Mouse (Mus musculus) liver, embryonic 15.5 days (tissue): ENCODE results near the gene Hs1bp3. TPM values are rescaled to one million over a fixed set of nuclear protein-coding genes. Genes with fewer than 3 reads are reported as not detected.
A peak's percentile ranks its signal among the peaks of the same experiment; 100 is the strongest.

ENCODE experiments used
- ATAC-seq: fragments of 200-750 bp; cut with Nextera tagmentation; 2 replicates; pipeline ENCODE4 v1.8.0; 2017; ENCODE audit warnings: moderate number of reproducible peaks, mild to moderate bottlenecking, moderate library complexity; ENCODE audit not compliant: insufficient read depth
- H3K27ac ChIP-seq: fragments of 300-500 bp; sonication (generic); replicated peaks from 2 replicates; pipeline ENCODE4 v1.5.1; 2015; ENCODE audit warnings: mild to moderate bottlenecking, inconsistent platforms
- H3K27me3 ChIP-seq: fragments of 300-500 bp; sonication (generic); 2 replicates; pipeline ENCODE4 v1.6.1; 2015; ENCODE audit warnings: mild to moderate bottlenecking, inconsistent platforms
- H3K36me3 ChIP-seq: fragments of 300-500 bp; sonication (generic); replicated peaks from 2 replicates; pipeline ENCODE4 v1.6.1; 2015; ENCODE audit warnings: moderate library complexity, mild to moderate bottlenecking, inconsistent platforms
- H3K4me1 ChIP-seq: fragments of 300-500 bp; sonication (generic); replicated peaks from 2 replicates; pipeline ENCODE4 v1.6.1; 2015; ENCODE audit warnings: inconsistent platforms
- H3K4me2 ChIP-seq: fragments of 300-500 bp; sonication (generic); 2 replicates; pipeline ENCODE4 v1.6.1; 2015; ENCODE audit warnings: moderate library complexity, mild to moderate bottlenecking, inconsistent platforms
- H3K4me3 ChIP-seq: fragments of 300-500 bp; sonication (generic); replicated peaks from 2 replicates; pipeline ENCODE4 v1.5.1; 2015; ENCODE audit warnings: mild to moderate bottlenecking, inconsistent platforms
- H3K9ac ChIP-seq: fragments of 300-500 bp; sonication (generic); 2 replicates; pipeline ENCODE4 v1.6.1; 2015; ENCODE audit warnings: moderate library complexity, mild to moderate bottlenecking, inconsistent platforms
- H3K9me3 ChIP-seq: fragments of 300-500 bp; sonication (generic); replicated peaks from 2 replicates; pipeline ENCODE4 v1.6.1; 2016; ENCODE audit warnings: inconsistent platforms
- WGBS: fragments of 180-500 bp; shearing (Covaris S2); methylation state at CpG from one replicate; pipeline ENCODE4 v1.1.7; 2015; ENCODE audit warnings: mixed read lengths; ENCODE audit not compliant: insufficient replicate concordance; 5-methylcytosine and 5-hydroxymethylcytosine counted together
- polyA plus RNA-seq: library from polyadenylated mRNA; unstranded; fragments of >200 nt; fragmentation: Nextera tagmentation; extraction: Ambion mirVana; gene quantifications from 2 replicates; pipeline ENCODE4 v1.2.1, GENCODE M21; 2015

Hs1bp3 gene
- polyA plus RNA-seq, 1 experiment from 2014 or later: 4.0 TPM

GRCm38 (mm10) chr12:8301841-8302431 lies 11.3 kb upstream of the Hs1bp3 start, which contains the start of gene Gdf7:
Gene Gdf7, minus strand, starts transcription at chr12:8301954.
- Histone ChIP-seq H3K27me3 (peaks cover 93% of the 10 kb centered on the region), H3K9ac (no peak within 1 kb of the TSS), H3K9me3 (no peaks in the 10 kb centered on the region), H3K4me1 (peaks cover 9% of the 10 kb centered on the region), H3K4me2 (peak within 1 kb of the TSS; percentile 56), H3K36me3 (no peaks in the 10 kb centered on the region), H3K27ac (no peak within 1 kb of the TSS), H3K4me3 (peak within 1 kb of the TSS; percentile 32)
- ATAC-seq: no peak
- WGBS: 2% methylated on average over 51 of the region's 53 CpGs

GRCm38 (mm10) chr12:8305258-8305657 lies 8.0 kb upstream of the Hs1bp3 start:
- no peak overlapping the region for H3K4me2 ChIP-seq
- H3K27ac ChIP-seq: no peak overlapping the region
- ATAC-seq: no peak
- no peaks in the 10 kb centered on the region for H3K36me3 ChIP-seq
- 37% methylated on average over 2 of the region's 2 CpGs for WGBS
- H3K27me3 ChIP-seq: peaks cover 64% of the 10 kb centered on the region
- peaks cover 6% of the 10 kb centered on the region; the same call in 1 of the 2 replicates for H3K4me1 ChIP-seq
- no peaks in the 10 kb centered on the region for H3K9me3 ChIP-seq
- no peak overlapping the region for H3K4me3 ChIP-seq
- H3K9ac ChIP-seq: no peak overlapping the region

- Histone ChIP-seq H3K4me3 (no peak overlapping the region), H3K36me3 (no peaks in the 10 kb centered on the region), H3K4me2 (no peak overlapping the region), H3K4me1 (peaks cover 6% of the 10 kb centered on the region; the same call in 1 of the 2 replicates), H3K9ac (no peak overlapping the region), H3K27ac (no peak overlapping the region), H3K9me3 (no peaks in the 10 kb centered on the region), H3K27me3 (peaks cover 64% of the 10 kb centered on the region)
- 10% methylated on average over 5 of the region's 5 CpGs for WGBS
- 0 out of 2 replicates have a peak, but pooled peaks have one; percentile 25 for ATAC-seq
Measured at GRCm38 (mm10) chr12:8306432-8306831, 6.8 kb upstream of the Hs1bp3 start.

GRCm38 (mm10) chr12:8306910-8307309 lies 6.3 kb upstream of the Hs1bp3 start:
- Histone ChIP-seq H3K4me1 (0 out of 2 replicates have a peak, but pooled peaks cover 2% of the 10 kb centered on the region), H3K4me3 (no peak overlapping the region), H3K9ac (no peak overlapping the region), H3K36me3 (no peaks in the 10 kb centered on the region), H3K27me3 (peaks cover 64% of the 10 kb centered on the region), H3K4me2 (no peak overlapping the region), H3K27ac (no peak overlapping the region), H3K9me3 (no peaks in the 10 kb centered on the region)
- no peak for ATAC-seq
- 49% methylated on average over 1 of the region's 1 CpGs for WGBS

- peaks cover 7% of the 10 kb centered on the region for H3K4me1 ChIP-seq
- no peak overlapping the region for H3K4me2 ChIP-seq
- H3K27ac ChIP-seq: no peak overlapping the region
- WGBS: 51% methylated on average over 17 of the region's 17 CpGs
- no peak overlapping the region for H3K9ac ChIP-seq
- no peaks in the 10 kb centered on the region for H3K36me3 ChIP-seq
- no peak overlapping the region for H3K4me3 ChIP-seq
- no peak for ATAC-seq
- no peaks in the 10 kb centered on the region for H3K9me3 ChIP-seq
- H3K27me3 ChIP-seq: peaks cover 34% of the 10 kb centered on the region
Measured at GRCm38 (mm10) chr12:8310992-8311391, 2.2 kb upstream of the Hs1bp3 start.

GRCm38 (mm10) chr12:8312266-8312665 lies 966 bp upstream of the Hs1bp3 start:
- no peak overlapping the region for H3K4me3 ChIP-seq
- no peak overlapping the region for H3K4me2 ChIP-seq
- no peak overlapping the region for H3K9ac ChIP-seq
- WGBS: 54% methylated on average over 4 of the region's 4 CpGs
- no peaks in the 10 kb centered on the region for H3K36me3 ChIP-seq
- H3K27me3 ChIP-seq: peaks cover 29% of the 10 kb centered on the region
- no peaks in the 10 kb centered on the region for H3K9me3 ChIP-seq
- H3K4me1 ChIP-seq: peaks cover 7% of the 10 kb centered on the region
- ATAC-seq: no peak
- no peak overlapping the region for H3K27ac ChIP-seq

- Histone ChIP-seq H3K4me2 (peak overlapping the region; percentile 75), H3K27ac (no peak overlapping the region), H3K36me3 (0 out of 2 replicates have a peak, but pooled peaks cover 5% of the 10 kb centered on the region), H3K9me3 (no peaks in the 10 kb centered on the region), H3K4me1 (peaks cover 7% of the 10 kb centered on the region), H3K9ac (peak overlapping the region; percentile 41), H3K27me3 (peaks cover 29% of the 10 kb centered on the region), H3K4me3 (peak overlapping the region; percentile 63)
- 17% methylated on average over 12 of the region's 12 CpGs for WGBS
- ATAC-seq: peak; percentile 2; the same call in 1 of the 2 replicates
Measured at GRCm38 (mm10) chr12:8313773-8314172, 541 bp downstream of the Hs1bp3 start.

- no peak overlapping the region for H3K27ac ChIP-seq
- no peak for ATAC-seq
Measured at GRCm38 (mm10) chr12:8316541-8316940, 3.3 kb downstream of the Hs1bp3 start.

GRCm38 (mm10) chr12:8320084-8320713 lies 7.0 kb downstream of the Hs1bp3 start:
- Histone ChIP-seq H3K4me1 (no peaks in the 10 kb centered on the region), H3K4me3 (no peak overlapping the region), H3K36me3 (peaks cover 10% of the 10 kb centered on the region; the same call in 1 of the 2 replicates), H3K27me3 (no peaks in the 10 kb centered on the region), H3K27ac (no peak overlapping the region), H3K4me2 (no peak overlapping the region), H3K9me3 (no peaks in the 10 kb centered on the region), H3K9ac (no peak overlapping the region)
- 41% methylated on average over 5 of the region's 5 CpGs for WGBS
- no peak for ATAC-seq

More at GRCm38 (mm10) chr12:8316541-8316940, 3.3 kb downstream of the Hs1bp3 start:
- H3K36me3 ChIP-seq: peaks cover 9% of the 10 kb centered on the region; the same call in 1 of the 2 replicates
- 62% methylated on average over 5 of the region's 5 CpGs for WGBS
- H3K4me2 ChIP-seq: no peak overlapping the region
- H3K4me3 ChIP-seq: no peak overlapping the region
- no peaks in the 10 kb centered on the region for H3K9me3 ChIP-seq
- no peak overlapping the region for H3K9ac ChIP-seq
- peaks cover 12% of the 10 kb centered on the region; the same call in 1 of the 2 replicates for H3K27me3 ChIP-seq
- peaks cover 7% of the 10 kb centered on the region for H3K4me1 ChIP-seq

- Histone ChIP-seq H3K27me3 (no peaks in the 10 kb centered on the region), H3K9me3 (no peaks in the 10 kb centered on the region), H3K4me2 (no peak overlapping the region), H3K36me3 (peaks cover 10% of the 10 kb centered on the region; the same call in 1 of the 2 replicates), H3K4me3 (no peak overlapping the region), H3K4me1 (no peaks in the 10 kb centered on the region), H3K27ac (no peak overlapping the region), H3K9ac (no peak overlapping the region)
- no peak for ATAC-seq
- 72% methylated on average over 10 of the region's 10 CpGs for WGBS
Measured at GRCm38 (mm10) chr12:8321506-8321905, 8.3 kb downstream of the Hs1bp3 start.

- 79% methylated on average over 10 of the region's 10 CpGs for WGBS
Measured at GRCm38 (mm10) chr12:8324086-8324485, 10.9 kb downstream of the Hs1bp3 start.

More at GRCm38 (mm10) chr12:8324086-8324485, 10.9 kb downstream of the Hs1bp3 start:
- Histone ChIP-seq H3K4me2 (no peak overlapping the region), H3K27ac (no peak overlapping the region), H3K9me3 (no peaks in the 10 kb centered on the region), H3K4me1 (no peaks in the 10 kb centered on the region), H3K4me3 (no peak overlapping the region), H3K36me3 (peaks cover 7% of the 10 kb centered on the region), H3K27me3 (no peaks in the 10 kb centered on the region), H3K9ac (no peak overlapping the region)
- ATAC-seq: no peak
